Mouse (Mus musculus): ENCODE data around the gene Supv3l1. TPM values are rescaled to one million over a fixed set of nuclear protein-coding genes. Genes with fewer than 3 reads are reported as not detected.

Gene Supv3l1
- 18.8 TPM for polyA plus RNA-seq (2014; fragmentation: Illumina TruSeq; extraction: RNeasy Lipid Tissue Mini Kit (QIAGEN cat#74804); ENCODE audit: low read depth, low replicate concordance)

GRCm38 (mm10) chr10:62449364-62450279, at the start of gene Supv3l1, which contains the start of gene 4930507D05Rik:
Gene Supv3l1, minus strand, starts transcription at chr10:62449738.
Gene 4930507D05Rik, plus strand, starts transcription at chr10:62449489.

GRCm38 (mm10) chr10:62486618-62487415, 37.3 kb upstream of the Supv3l1 start, which contains the start of gene Vps26a:
Gene Vps26a, minus strand, starts transcription at chr10:62486805.

GRCm38 (mm10) chr10:62422255-62422654, 27.3 kb downstream of the Supv3l1 start, which contains the start of gene Hkdc1:
Gene Hkdc1, minus strand, starts transcription at chr10:62422491.

GRCm38 (mm10) chr10:62379808-62380207, 69.7 kb downstream of the Supv3l1 start, which contains the start of gene Hk1:
Gene Hk1, minus strand, starts transcription at chr10:62379908.

Other genes with a start within 250 kb of the Supv3l1 start
- gene Tspan15, start 218.5 kb downstream of the Supv3l1 start, polyA plus RNA-seq (2014; fragmentation: Illumina TruSeq; extraction: RNeasy Lipid Tissue Mini Kit (QIAGEN cat#74804); ENCODE audit: low read depth, low replicate concordance), result 1.2 TPM
- gene Tacr2, start 197.3 kb downstream of the Supv3l1 start, polyA plus RNA-seq (2014; fragmentation: Illumina TruSeq; extraction: RNeasy Lipid Tissue Mini Kit (QIAGEN cat#74804); ENCODE audit: low read depth, low replicate concordance), result 0.27 TPM
- gene Hk1, start 69.8 kb downstream of the Supv3l1 start, polyA plus RNA-seq (2014; fragmentation: Illumina TruSeq; extraction: RNeasy Lipid Tissue Mini Kit (QIAGEN cat#74804); ENCODE audit: low read depth, low replicate concordance), result 1,584 TPM
- gene Hkdc1, start 27.2 kb downstream of the Supv3l1 start, polyA plus RNA-seq (2014; fragmentation: Illumina TruSeq; extraction: RNeasy Lipid Tissue Mini Kit (QIAGEN cat#74804); ENCODE audit: low read depth, low replicate concordance), result not detected
- gene 4930507D05Rik, start 249 bp downstream of the Supv3l1 start, polyA plus RNA-seq (2014; fragmentation: Illumina TruSeq; extraction: RNeasy Lipid Tissue Mini Kit (QIAGEN cat#74804); ENCODE audit: low read depth, low replicate concordance), result 2.4 TPM
- gene Vps26a, start 37.1 kb upstream of the Supv3l1 start, polyA plus RNA-seq (2014; fragmentation: Illumina TruSeq; extraction: RNeasy Lipid Tissue Mini Kit (QIAGEN cat#74804); ENCODE audit: low read depth, low replicate concordance), result 706 TPM
- gene Srgn, start 77.7 kb upstream of the Supv3l1 start, polyA plus RNA-seq (2014; fragmentation: Illumina TruSeq; extraction: RNeasy Lipid Tissue Mini Kit (QIAGEN cat#74804); ENCODE audit: low read depth, low replicate concordance), result 23.3 TPM
- gene Kif1bp, start 128.7 kb upstream of the Supv3l1 start, polyA plus RNA-seq (2014; fragmentation: Illumina TruSeq; extraction: RNeasy Lipid Tissue Mini Kit (QIAGEN cat#74804); ENCODE audit: low read depth, low replicate concordance), result 46.3 TPM
- 52.9 TPM for gene Ddx21, start 152.5 kb upstream of the Supv3l1 start, polyA plus RNA-seq (2014; fragmentation: Illumina TruSeq; extraction: RNeasy Lipid Tissue Mini Kit (QIAGEN cat#74804); ENCODE audit: low read depth, low replicate concordance)
- 165 TPM for gene Ddx50, start 201.5 kb upstream of the Supv3l1 start, polyA plus RNA-seq (2014; fragmentation: Illumina TruSeq; extraction: RNeasy Lipid Tissue Mini Kit (QIAGEN cat#74804); ENCODE audit: low read depth, low replicate concordance)

Data from testis, adult 10 weeks (tissue).